Mouse (Mus musculus) layer of hippocampus, adult 8-10 months (tissue): ENCODE measurements at regions not wholly inside any gene's neighbourhood (a gene's known extent, or its start where the extent isn't known, plus 50 kb on each side); places are given as distances from the start of the nearest gene placed in this dataset.

ENCODE experiments used
- DNase-seq, 2 experiments: peaks; one replicate each; pipeline ENCODE4 v3.0.0; 2022; ENCODE audit warnings: low spot score in 2 of 2

GRCm38 (mm10) chrX:76795304-76795703 is 192.6 kb upstream of the Cldn34d start:
- no peak for DNase-seq

- DNase-seq: no peak
Measured at GRCm38 (mm10) chrX:76790613-76791012, 187.9 kb upstream of the Cldn34d start.

- peak in 1 of 2 experiments; percentile 1 for DNase-seq
Measured at GRCm38 (mm10) chrX:76780044-76780443, 177.3 kb upstream of the Cldn34d start.
